Mouse (Mus musculus) embryonic fibroblast, embryonic 13.5 days (primary cell): ENCODE results near the gene Spata6.

Experiments used
- CTCF ChIP-seq: IDR thresholded peaks from 2 replicates; pipeline ENCODE4 v1.5.1; 2011; ENCODE audit warnings: mild to moderate bottlenecking, control low read depth, low read length, moderate library complexity, borderline replicate concordance; ENCODE audit not compliant: insufficient read depth
- POLR2A ChIP-seq: IDR thresholded peaks from 2 replicates; pipeline ENCODE4 v1.6.1; 2011; ENCODE audit warnings: low read depth, mild to moderate bottlenecking, control low read depth, low read length, moderate library complexity

- TF ChIP-seq POLR2A, result no peak
- no peak for TF ChIP-seq CTCF
Measured at GRCm38 (mm10) chr4:111704975-111705374, 14.8 kb upstream of the Spata6 start.
